Mouse (Mus musculus) CD4-positive, CD25-positive, alpha-beta regulatory T cell (primary cell): Measurements from ENCODE around the gene 9230102O04Rik. TPM values are rescaled to one million over a fixed set of nuclear protein-coding genes. Genes with fewer than 3 reads are reported as not detected.

Source experiments
- polyA plus RNA-seq: library from polyadenylated mRNA; unstranded; fragments of 100-300 nt; shearing (Covaris generic); gene quantifications from one replicate; pipeline ENCODE4 v1.2.1, GENCODE M21; 2017

The 9230102O04Rik gene
- 0.39 TPM for polyA plus RNA-seq

GRCm38 (mm10) chr2:9888913-9889650, at the start of gene 9230102O04Rik:
Gene 9230102O04Rik (minus strand): TSS chr2:9889540.

DNA sequence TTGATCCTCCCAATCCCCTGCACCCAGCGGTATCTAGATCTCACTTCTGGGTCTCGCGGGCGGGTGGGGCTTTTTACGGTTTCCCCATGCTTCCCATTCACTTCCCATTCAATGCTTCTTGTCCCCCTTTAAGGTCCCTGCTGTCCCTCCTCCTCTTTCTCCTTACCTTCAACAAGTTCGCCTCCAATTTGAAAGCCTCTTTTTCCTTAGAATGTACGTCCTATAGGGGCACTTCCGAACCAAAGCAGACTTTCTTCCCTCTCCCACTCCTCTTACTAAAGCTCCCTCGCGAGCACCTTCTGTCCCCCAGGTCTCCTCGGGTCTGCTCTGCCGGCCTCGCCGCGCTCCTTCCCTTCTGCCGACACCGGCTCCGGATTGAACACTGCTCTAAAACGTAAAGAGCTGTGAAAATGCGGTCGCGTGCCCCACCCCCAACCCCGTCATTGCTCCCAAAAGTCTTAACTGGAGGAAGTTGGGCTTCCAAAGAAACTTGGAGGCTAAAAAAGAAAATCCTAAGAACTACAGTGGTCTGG, 377 bp upstream of the 9230102O04Rik start, which contains the start of gene Gata3:
Gata3 (minus strand) TSS at position 384 of the 533 bp plus-strand sequence.

GRCm38 (mm10) chr2:9881051-9881591, 8.2 kb downstream of the 9230102O04Rik start, which contains the start of gene 4930412O13Rik:
Gene 4930412O13Rik (plus strand): TSS chr2:9881252.

Other genes starting within 250 kb of the 9230102O04Rik start
- 0.47 TPM for gene 4930412O13Rik, start 8.3 kb downstream of the 9230102O04Rik start, polyA plus RNA-seq
- 121 TPM for gene Gata3, start 494 bp upstream of the 9230102O04Rik start, polyA plus RNA-seq
- gene Taf3, start 159.1 kb upstream of the 9230102O04Rik start, polyA plus RNA-seq: 21.7 TPM
- gene Atp5c1, start 191.0 kb upstream of the 9230102O04Rik start, polyA plus RNA-seq: 438 TPM
- gene Kin, start 191.1 kb upstream of the 9230102O04Rik start, polyA plus RNA-seq: 35.2 TPM
- gene Itih2, start 241.9 kb upstream of the 9230102O04Rik start, polyA plus RNA-seq: not detected